Mouse (Mus musculus): ENCODE measurements at regions not wholly inside any gene's neighbourhood (a gene's known extent, or its start where the extent isn't known, plus 50 kb on each side); places are given as distances from the start of the nearest gene placed in this dataset.

- DNase-seq (ENCODE audit: low spot score in 2 of 2), result no peak
Observed at GRCm38 (mm10) chr11:8377301-8377700, 287.0 kb downstream of the Tns3 start.

GRCm38 (mm10) chr11:8365545-8365944 lies 298.8 kb downstream of the Tns3 start:
- no peak for DNase-seq (ENCODE audit: low spot score in 2 of 2)

DNA sequence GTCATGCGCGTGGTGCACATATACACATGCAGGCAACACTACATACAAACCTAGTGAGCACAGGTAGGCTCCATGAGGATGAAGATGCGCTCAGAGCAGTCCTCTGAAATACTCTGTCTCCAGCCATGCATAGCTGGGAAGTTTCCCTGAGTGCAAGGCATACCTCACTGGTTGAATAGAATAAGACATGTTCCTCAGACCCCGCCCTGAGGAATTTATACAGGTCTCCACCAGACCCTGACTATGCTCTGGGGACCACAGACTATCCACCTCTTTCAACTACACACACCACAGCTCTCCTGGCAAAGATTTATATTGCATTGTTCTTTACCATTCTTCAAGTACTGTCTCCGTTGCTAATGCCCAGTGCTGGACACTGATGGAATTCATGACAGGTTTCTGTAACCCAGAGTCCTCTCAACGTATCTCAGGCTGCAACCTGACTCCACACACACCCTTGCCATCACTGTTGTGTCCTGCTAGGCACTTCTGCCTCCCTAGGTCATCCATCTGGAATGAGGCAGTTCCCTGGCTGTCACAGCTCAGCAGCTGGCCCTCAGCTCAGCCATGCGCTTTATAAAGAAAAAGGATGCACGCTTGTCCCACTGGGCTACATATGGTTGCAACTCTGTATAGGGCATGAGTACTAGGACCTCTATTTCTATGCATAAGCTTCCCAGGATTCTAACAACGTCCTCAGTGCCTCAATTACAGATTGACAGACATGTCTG lies 299.5 kb downstream of the Tns3 start:
- no peak for DNase-seq (ENCODE audit: low spot score in 2 of 2)

DNA sequence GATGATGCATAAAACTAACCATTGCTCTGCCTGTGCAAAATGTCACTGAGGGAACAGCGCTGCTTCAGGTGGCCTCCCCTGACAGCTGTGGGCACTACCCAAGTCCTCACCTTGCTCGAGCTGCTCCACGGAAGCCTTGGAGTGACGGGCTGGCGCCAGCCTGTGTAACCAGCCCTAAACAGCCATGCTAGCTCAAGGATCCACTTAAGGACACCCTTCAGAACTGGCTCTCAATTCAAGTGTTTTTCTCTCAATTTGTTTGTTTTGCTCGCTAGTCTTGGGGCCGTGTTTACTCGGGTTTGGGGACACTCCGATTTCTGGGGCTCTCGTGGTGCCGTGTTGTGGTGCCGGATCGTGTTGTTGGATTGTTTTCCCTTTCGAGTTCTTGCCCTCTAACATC lies 319.4 kb downstream of the Tns3 start:
- DNase-seq (ENCODE audit: low spot score in 2 of 2), result no peak

DNA sequence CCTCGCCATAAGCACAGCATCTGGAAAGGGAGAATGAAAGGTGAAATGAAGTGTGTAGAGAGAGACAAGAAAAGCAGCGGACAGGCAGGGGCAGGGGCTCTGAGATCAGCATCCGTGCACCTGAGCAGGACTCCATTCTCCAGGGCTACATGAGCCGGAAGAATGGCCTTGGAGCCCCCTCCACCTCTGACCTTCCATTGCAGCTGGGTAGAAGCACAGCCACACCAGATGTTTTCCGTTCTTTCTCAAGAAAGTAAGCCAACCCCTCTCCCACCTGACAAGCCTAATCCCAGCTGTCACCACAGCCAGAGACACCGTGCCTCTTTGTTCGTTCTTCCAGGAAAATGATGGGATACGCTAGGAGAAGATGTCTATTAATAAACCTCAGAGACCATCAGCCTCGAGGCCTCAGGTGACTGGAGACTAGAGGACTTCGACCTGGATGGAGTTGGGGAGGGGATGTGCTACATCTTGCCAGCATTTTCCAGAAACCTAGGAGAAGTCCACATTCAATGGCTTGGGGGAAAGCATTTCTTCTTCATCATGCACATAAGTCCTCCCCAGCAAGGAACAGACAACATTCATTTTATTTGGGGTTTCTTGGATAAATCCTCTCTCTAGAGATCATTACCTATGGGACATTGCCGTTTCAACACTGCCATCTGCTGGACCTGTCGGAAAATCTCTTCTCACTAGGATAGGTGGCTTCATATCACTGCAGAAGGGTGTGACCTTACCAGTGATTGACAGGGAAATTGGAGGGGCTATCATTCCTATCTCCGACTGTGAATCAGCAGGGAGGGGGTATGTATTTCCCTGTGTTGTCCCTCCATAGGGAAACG lies 361.8 kb downstream of the Tns3 start:
- DNase-seq (ENCODE audit: low spot score in 2 of 2), result peak; percentile 8

DNA sequence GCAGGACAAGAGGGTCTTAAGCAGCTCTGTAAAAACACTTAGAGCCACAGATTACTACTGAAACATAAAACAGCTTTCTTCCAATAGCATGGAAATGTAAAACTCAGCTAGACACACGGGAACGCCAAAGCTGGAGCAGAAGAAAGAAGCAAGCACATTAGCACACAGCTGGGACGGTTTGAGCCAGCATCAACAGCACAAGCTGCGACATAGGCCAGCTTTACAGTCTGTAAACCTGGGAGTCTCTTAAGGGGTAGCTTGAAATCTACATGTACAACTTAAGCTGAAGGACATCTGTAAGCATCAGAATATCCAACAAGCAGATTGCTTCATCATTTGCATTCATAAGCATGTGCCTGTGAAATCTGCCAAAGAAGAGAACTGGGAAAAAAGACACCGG lies 366.9 kb downstream of the Tns3 start:
- DNase-seq (ENCODE audit: low spot score in 2 of 2), result no peak

DNA sequence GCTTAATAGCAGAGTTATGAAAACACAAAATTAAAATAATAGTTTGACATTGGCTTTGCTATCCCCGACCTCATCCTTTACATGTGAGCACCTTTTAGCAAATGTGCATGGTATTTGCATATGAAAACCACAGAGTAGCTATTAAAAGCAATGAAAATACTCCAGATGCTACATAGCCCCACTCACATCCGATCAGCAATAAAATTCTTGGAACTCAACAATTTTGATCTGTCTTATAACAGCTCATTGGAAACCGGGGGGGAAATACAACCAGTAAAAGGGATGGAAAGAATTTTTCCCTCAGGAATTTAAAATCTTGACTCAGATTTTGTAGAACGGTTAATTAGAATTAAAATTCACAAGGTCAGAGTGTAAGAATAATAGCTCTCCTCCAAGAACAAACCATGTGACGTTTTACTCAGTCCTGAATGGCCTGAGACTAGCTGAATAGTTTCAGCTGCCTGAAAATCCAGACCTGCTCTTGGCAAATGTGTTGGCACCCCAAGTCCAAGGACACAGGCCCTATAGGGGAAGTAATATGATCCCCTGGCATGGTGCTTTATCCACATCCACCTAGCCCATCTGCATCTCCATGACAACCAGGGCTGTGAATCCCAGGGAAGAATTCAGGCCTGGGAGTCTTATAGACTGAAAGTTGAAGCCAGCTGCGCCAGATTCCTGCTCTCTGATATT lies 370.9 kb downstream of the Tns3 start:
- no peak for DNase-seq (ENCODE audit: low spot score in 2 of 2)

GRCm38 (mm10) chr11:8285271-8285670 lies 379.1 kb downstream of the Tns3 start:
- DNase-seq (ENCODE audit: low spot score in 2 of 2), result no peak

GRCm38 (mm10) chr11:8275203-8275602 lies 389.1 kb downstream of the Tns3 start:
- no peak for DNase-seq (ENCODE audit: low spot score in 2 of 2)

GRCm38 (mm10) chr11:8269171-8269570 lies 395.2 kb downstream of the Tns3 start:
- DNase-seq (ENCODE audit: low spot score in 2 of 2), result no peak

- DNase-seq (ENCODE audit: low spot score in 2 of 2), result no peak
Observed at GRCm38 (mm10) chr11:8254036-8254435, 410.3 kb downstream of the Tns3 start.

- DNase-seq (ENCODE audit: low spot score in 2 of 2), result no peak
Observed at GRCm38 (mm10) chr11:8251360-8251759, 413.0 kb downstream of the Tns3 start.

DNA sequence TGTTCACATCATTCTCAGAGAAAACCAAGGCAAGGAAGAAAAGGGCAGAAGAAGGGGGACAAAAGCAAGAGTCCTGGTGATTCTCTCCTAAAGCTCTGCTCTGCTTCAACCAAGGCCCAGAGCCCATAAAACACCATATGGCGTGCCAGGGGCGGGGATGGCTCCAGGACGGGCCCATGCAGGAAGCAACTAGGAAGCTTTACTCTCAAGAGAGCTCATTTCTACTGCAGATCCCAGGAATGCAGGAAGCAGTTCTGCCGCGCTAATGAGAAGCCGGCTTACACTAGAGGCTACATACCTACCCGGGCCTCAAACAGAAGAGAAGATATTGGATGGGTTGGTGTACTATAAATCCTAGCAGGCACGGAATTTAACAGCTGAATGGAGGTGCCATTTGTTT lies 414.9 kb downstream of the Tns3 start:
- DNase-seq (ENCODE audit: low spot score in 2 of 2), result no peak

DNA sequence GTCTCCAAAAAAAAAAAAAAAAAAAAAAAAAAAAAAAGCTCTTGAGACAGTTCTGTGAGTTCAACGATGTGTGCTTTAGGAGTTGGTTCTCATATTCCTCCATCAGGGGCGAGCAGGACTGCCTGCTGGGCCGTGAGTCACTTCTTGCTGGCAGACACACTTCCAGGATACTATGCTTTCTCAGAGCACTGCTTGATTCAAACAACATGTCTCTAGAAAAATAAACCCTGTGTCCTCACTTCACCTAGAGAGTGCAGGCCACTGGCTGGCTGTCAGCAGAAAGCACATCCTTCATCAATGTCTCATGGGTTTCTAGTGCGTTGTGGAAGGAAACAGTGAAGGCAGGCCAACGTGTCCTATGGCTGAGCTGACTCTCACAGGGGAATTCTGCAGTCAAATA lies 416.8 kb downstream of the Tns3 start:
- no peak for DNase-seq (ENCODE audit: low spot score in 2 of 2)

GRCm38 (mm10) chr11:8247024-8247423 lies 417.3 kb downstream of the Tns3 start:
- DNase-seq (ENCODE audit: low spot score in 2 of 2), result no peak

GRCm38 (mm10) chr11:8245408-8246003 lies 418.8 kb downstream of the Tns3 start:
- DNase-seq (ENCODE audit: low spot score in 2 of 2), result no peak

GRCm38 (mm10) chr11:8238498-8238897 lies 425.8 kb downstream of the Tns3 start:
- DNase-seq (ENCODE audit: low spot score in 2 of 2), result no peak

- no peak for DNase-seq (ENCODE audit: low spot score in 2 of 2)
Observed at GRCm38 (mm10) chr11:8237556-8237955, 426.8 kb downstream of the Tns3 start.

DNA sequence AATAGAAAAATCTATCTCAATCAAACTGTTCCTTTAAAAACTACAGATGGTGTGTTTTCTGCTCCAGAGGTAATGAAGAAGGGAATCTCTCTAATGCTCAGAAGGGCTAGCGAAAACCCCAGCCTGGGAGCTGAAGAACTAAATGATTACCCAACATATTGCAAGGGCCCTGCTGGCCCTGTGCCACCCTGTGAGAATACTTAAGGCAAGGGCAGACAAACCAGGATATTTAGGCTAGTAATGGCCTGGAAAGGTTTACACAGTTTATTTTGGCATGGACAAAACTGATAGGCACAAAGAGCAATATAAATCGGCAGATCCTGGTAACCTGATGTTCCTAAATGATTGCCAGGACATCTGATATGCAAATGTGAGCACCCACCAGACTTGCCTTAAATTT lies 428.3 kb downstream of the Tns3 start:
- no peak for DNase-seq (ENCODE audit: low spot score in 2 of 2)

DNA sequence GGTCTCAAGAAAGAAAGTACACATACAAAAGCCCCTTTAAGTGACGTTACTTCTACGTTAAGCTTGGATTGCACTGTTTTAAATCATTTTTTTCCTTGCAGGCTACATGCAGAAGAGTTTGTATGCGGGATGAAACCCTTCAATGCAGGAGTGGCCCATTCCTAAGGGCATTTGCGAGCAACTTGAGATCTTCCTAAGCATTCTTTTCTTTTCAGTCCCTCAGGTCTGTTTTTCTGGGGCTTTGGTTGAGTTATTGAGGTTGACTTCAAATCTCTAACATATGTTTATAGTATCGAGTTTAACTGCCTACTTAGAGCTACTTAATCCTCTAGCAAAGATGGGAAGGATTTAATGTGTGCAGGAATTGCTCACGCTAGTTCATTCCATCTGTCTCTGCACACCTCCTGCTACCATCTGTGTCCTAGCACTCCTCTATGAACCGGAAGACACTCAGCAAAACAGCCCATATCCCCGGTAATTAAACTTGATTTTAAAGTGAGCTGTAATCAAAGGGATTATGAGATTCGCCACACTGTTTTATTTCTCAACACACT lies 431.6 kb downstream of the Tns3 start:
- no peak for DNase-seq (ENCODE audit: low spot score in 2 of 2)

DNA sequence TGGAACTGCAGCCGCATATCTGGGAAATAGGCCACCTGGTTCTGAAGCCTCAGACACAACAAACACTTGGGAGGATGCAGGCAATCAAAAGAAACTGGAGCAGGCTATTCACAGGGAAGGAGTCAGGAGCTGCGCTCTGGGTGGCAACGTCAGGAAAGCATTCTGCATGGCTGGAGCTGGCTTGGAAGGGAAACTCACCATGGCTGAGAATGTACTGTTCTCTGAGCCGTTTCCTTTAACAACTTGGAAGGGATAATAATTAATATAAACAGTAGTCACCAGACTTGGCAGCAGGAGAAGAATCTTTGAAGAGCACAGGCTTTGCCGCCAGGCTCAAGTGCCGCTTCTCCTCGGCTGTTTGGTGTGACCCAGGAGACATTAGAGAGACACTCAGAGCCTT lies 434.5 kb downstream of the Tns3 start:
- peak; percentile 8 to 22 for DNase-seq (ENCODE audit: low spot score in 2 of 2)
